Mouse (Mus musculus) thymus, postnatal 10 days (tissue): ENCODE results near the gene Rab27a.
"Not testable (repeated sequence)": the region's sequence is repeated elsewhere in the genome, so short reads cannot be mapped to it uniquely, and the experiment has no call there.

Source experiments
- DNase-seq, 2 experiments: peaks; one replicate each; pipeline ENCODE4 v3.0.0; 2021; ENCODE audit warnings: low spot score in 2 of 2

Gene Rab27a

GRCm38 (mm10) chr9:73045711-73046110 lies 1.1 kb downstream of the Rab27a start:
- DNase-seq = no peak

GRCm38 (mm10) chr9:73047906-73048305 lies 3.3 kb downstream of the Rab27a start:
- no peak for DNase-seq

GRCm38 (mm10) chr9:73048927-73049326 lies 4.3 kb downstream of the Rab27a start:
- DNase-seq = no peak

GRCm38 (mm10) chr9:73049833-73050232 lies 5.2 kb downstream of the Rab27a start:
- DNase-seq = no peak

- DNase-seq = no peak
Measured at GRCm38 (mm10) chr9:73050606-73051005, 6.0 kb downstream of the Rab27a start.

- no peak for DNase-seq
Measured at GRCm38 (mm10) chr9:73055441-73055911, 10.8 kb downstream of the Rab27a start.

- DNase-seq = no peak
Measured at GRCm38 (mm10) chr9:73059224-73059623, 14.6 kb downstream of the Rab27a start.

- no peak for DNase-seq
Measured at GRCm38 (mm10) chr9:73063621-73064290, 19.1 kb downstream of the Rab27a start.

GRCm38 (mm10) chr9:73067086-73067485 lies 22.4 kb downstream of the Rab27a start:
- no peak for DNase-seq

GRCm38 (mm10) chr9:73068230-73068679 lies 23.6 kb downstream of the Rab27a start:
- DNase-seq = no peak

- no peak for DNase-seq
Measured at GRCm38 (mm10) chr9:73068688-73069087, 24.0 kb downstream of the Rab27a start.

GRCm38 (mm10) chr9:73070971-73071659 lies 26.5 kb downstream of the Rab27a start:
- DNase-seq = no peak

- DNase-seq = no peak
Measured at GRCm38 (mm10) chr9:73072426-73072825, 27.8 kb downstream of the Rab27a start.

- peak; percentile 36 to 39 for DNase-seq
Measured at GRCm38 (mm10) chr9:73073169-73073568, 28.5 kb downstream of the Rab27a start.

GRCm38 (mm10) chr9:73079349-73079748 lies 34.7 kb downstream of the Rab27a start:
- DNase-seq = not testable (repeated sequence)

GRCm38 (mm10) chr9:73079801-73080325 lies 35.2 kb downstream of the Rab27a start:
- no peak for DNase-seq

- DNase-seq = no peak
Measured at GRCm38 (mm10) chr9:73082291-73083000, 37.8 kb downstream of the Rab27a start.

- no peak for DNase-seq
Measured at GRCm38 (mm10) chr9:73083956-73084355, 39.3 kb downstream of the Rab27a start.

GRCm38 (mm10) chr9:73085845-73086244 lies 41.2 kb downstream of the Rab27a start:
- DNase-seq = no peak

- DNase-seq = peak in 1 of 2 experiments; percentile 33
Measured at GRCm38 (mm10) chr9:73087121-73087520, 42.5 kb downstream of the Rab27a start.

- DNase-seq = no peak
Measured at GRCm38 (mm10) chr9:73087581-73087980, 42.9 kb downstream of the Rab27a start.

- peak; percentile 46 to 49 for DNase-seq
Measured at GRCm38 (mm10) chr9:73089222-73089920, 44.7 kb downstream of the Rab27a start.
